15 mouse cellular contexts compared by ENCODE assay signal in genomic region chr3:79222192-79222960, GRCm38 (mm10).
DNase-seq lines count a peak whose midpoint lies in the region; ATAC-seq and TF ChIP-seq lines count a peak whose summit lies in the region.
"Had no signal": no experiment of that assay in that cellular context is flagged by ENCODE, and none has a peak within 500 bp of the region (broad histone marks: within the 10 kb centered on the region; RNA-seq: fewer than 3 reads in every experiment).

No protein-coding gene starts in this region.

- no peaks in the 10 kb centered on the region for H3K27me3 ChIP-seq in heart, embryonic 12.5 days (replicated peaks)
- H3K27me3 ChIP-seq in kidney, adult 2 months (replicated peaks; ENCODE audit: control insufficient read depth, insufficient read depth, low read length) = no peaks in the 10 kb centered on the region
- H3K27me3 ChIP-seq: CH12.LX; embryonic facial prominence, embryonic 12.5 days; hindbrain, embryonic 12.5 days; liver, embryonic 13.5 days; neural tube, embryonic 12.5 days had no signal

- peak; percentile 83 for DNase-seq in heart, adult 11 months
- peak; percentile 21 for DNase-seq in adipocyte (ENCODE audit: low spot score)
- peak; percentile 63 for DNase-seq in kidney, adult 2 months
- peak; percentile 49 to 53 for DNase-seq in kidney, postnatal 36 days
- DNase-seq in lung, adult 18-20 months = no peak
- no peak for DNase-seq in embryo, embryonic 10 days (ENCODE audit: low spot score)
- DNase-seq in cerebellum, adult 11 months = no peak
- DNase-seq: liver, embryonic 13.5 days had no signal

- no peak overlapping the region for H3K27ac ChIP-seq in heart, embryonic 12.5 days (ENCODE audit: poor library complexity, severe bottlenecking)
- peak overlapping the region; percentile 27; the same call in 1 of the 2 replicates for H3K27ac ChIP-seq in kidney, adult 2 months (ENCODE audit: insufficient read depth, low read depth, low read length)
- H3K27ac ChIP-seq: embryonic facial prominence, embryonic 12.5 days; hindbrain, embryonic 12.5 days; liver, embryonic 13.5 days; midbrain, embryonic 10.5 days; neural tube, embryonic 12.5 days had no signal

- 56% methylated on average over 13 of the region's 13 CpGs for WGBS in heart, embryonic 12.5 days
- WGBS in kidney, adult 2 months = 25% methylated on average over 13 of the region's 13 CpGs

- H3K9me3 ChIP-seq in heart, embryonic 12.5 days (replicated peaks) = no peaks in the 10 kb centered on the region
- H3K9me3 ChIP-seq: embryonic facial prominence, embryonic 12.5 days; hindbrain, embryonic 12.5 days; liver, embryonic 13.5 days; midbrain, embryonic 10.5 days; neural tube, embryonic 12.5 days had no signal

- no peak for ATAC-seq in heart, embryonic 12.5 days (ENCODE audit: insufficient number of reproducible peaks, low FRiP score)

- no peak overlapping the region for H3K4me3 ChIP-seq in heart, embryonic 12.5 days
- H3K4me3 ChIP-seq in kidney, adult 2 months (ENCODE audit: insufficient read depth, low read depth, low read length) = no peak overlapping the region
- H3K4me3 ChIP-seq: embryonic facial prominence, embryonic 12.5 days; hindbrain, embryonic 12.5 days; liver, embryonic 13.5 days; midbrain, embryonic 10.5 days; neural tube, embryonic 12.5 days had no signal

- no peak overlapping the region for H3K4me2 ChIP-seq in heart, embryonic 12.5 days
- H3K4me2 ChIP-seq: embryonic facial prominence, embryonic 12.5 days; hindbrain, embryonic 12.5 days; neural tube, embryonic 12.5 days had no signal

- no peak for TF ChIP-seq CTCF in kidney, adult 2 months (conservative IDR thresholded peaks at IDR 0.05; ENCODE audit: insufficient read depth, insufficient read length, low read depth, low read length)

- H3K9ac ChIP-seq in heart, embryonic 12.5 days = no peak overlapping the region
- H3K9ac ChIP-seq: embryonic facial prominence, embryonic 12.5 days; forebrain, postnatal 0 days; hindbrain, embryonic 12.5 days; liver, embryonic 13.5 days; neural tube, embryonic 12.5 days had no signal

- no peak for TF ChIP-seq POLR2A in kidney, adult 2 months (IDR thresholded peaks at IDR 0.05; ENCODE audit: low read depth, low read length)

- peaks cover 27% of the 10 kb centered on the region for H3K4me1 ChIP-seq in heart, embryonic 12.5 days (replicated peaks)
- peaks cover 42% of the 10 kb centered on the region for H3K4me1 ChIP-seq in kidney, adult 2 months (ENCODE audit: control insufficient read depth, insufficient read depth, low read length)

- no peaks in the 10 kb centered on the region for H3K36me3 ChIP-seq in heart, embryonic 12.5 days
- H3K36me3 ChIP-seq in kidney, adult 2 months (ENCODE audit: control insufficient read depth, insufficient read depth, low read length) = no peaks in the 10 kb centered on the region
- H3K36me3 ChIP-seq: embryonic facial prominence, embryonic 12.5 days; hindbrain, embryonic 12.5 days; liver, embryonic 13.5 days; midbrain, embryonic 10.5 days; neural tube, embryonic 12.5 days had no signal

Comparison
In these comparisons a context has a peak if more than half of its experiments do, and no peak if none do; other contexts are left out.
1. DNase-seq: peak in heart, adult 11 months (single experiment), adipocyte (single experiment), kidney, adult 2 months (single experiment) and kidney, postnatal 36 days (2 of 2); none in lung, adult 18-20 months (0 of 2), embryo, embryonic 10 days (single experiment) and cerebellum, adult 11 months (single experiment).